Mouse (Mus musculus): Measurements from ENCODE around the gene Fank1. TPM values are rescaled to one million over a fixed set of nuclear protein-coding genes. Genes with fewer than 3 reads are reported as not detected.
A peak's percentile ranks its signal among the peaks of the same experiment; 100 is the strongest.

The Fank1 gene
- polyA plus RNA-seq, 1 experiment from 2014 or later: 0.24 TPM

DNA sequence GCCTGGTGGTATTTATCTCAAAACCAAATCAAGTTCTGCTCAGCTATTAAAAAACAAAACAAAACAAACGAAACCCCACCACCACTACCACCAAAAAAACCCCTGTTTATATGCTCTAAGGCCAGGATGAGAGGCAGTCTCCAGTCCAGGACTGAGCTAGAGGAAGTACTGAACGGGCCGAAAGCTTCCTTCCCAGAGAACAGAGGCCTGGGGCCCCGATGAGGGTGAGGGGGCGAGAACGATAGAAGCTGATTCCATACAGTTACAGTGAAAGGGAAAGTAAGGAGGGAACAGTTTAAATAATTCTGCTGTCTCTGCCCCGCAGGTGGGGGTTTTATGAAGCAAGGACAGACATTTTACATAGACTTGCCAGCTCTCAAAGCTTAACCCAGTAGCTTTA, 52.9 kb downstream of the Fank1 start:
- Histone ChIP-seq H3K4me3 (ENCODE audit: low read length) (no peak overlapping the region), H3K9me3 (ENCODE audit: control insufficient read depth, low read length) (no peaks in the 10 kb centered on the region), H3K36me3 (ENCODE audit: control insufficient read depth, insufficient read depth, low read length) (no peaks in the 10 kb centered on the region), H3K27ac (ENCODE audit: low read depth, low read length) (no peak overlapping the region), H3K9ac (ENCODE audit: low read depth, low read length) (no peak overlapping the region), H3K4me1 (ENCODE audit: control insufficient read depth, insufficient read depth, low read length) (no peaks in the 10 kb centered on the region), H3K4me2 (replicated peaks; ENCODE audit: low read depth, low read length) (no peak overlapping the region), H3K27me3 (ENCODE audit: control insufficient read depth, insufficient read depth, low read length) (no peaks in the 10 kb centered on the region)
- ATAC-seq (ENCODE audit: low FRiP score, low TSS enrichment): no peak
- WGBS: 48% methylated on average over 7 of the region's 7 CpGs

- no peaks in the 10 kb centered on the region for H3K27me3 ChIP-seq (ENCODE audit: control insufficient read depth, insufficient read depth, low read length)
- H3K36me3 ChIP-seq (ENCODE audit: control insufficient read depth, insufficient read depth, low read length): no peaks in the 10 kb centered on the region
- H3K4me1 ChIP-seq (ENCODE audit: control insufficient read depth, insufficient read depth, low read length): no peaks in the 10 kb centered on the region
- no peak overlapping the region for H3K9ac ChIP-seq (ENCODE audit: low read depth, low read length)
- no peak overlapping the region for H3K4me3 ChIP-seq (ENCODE audit: low read length)
- H3K27ac ChIP-seq (ENCODE audit: low read depth, low read length): no peak overlapping the region
- no peaks in the 10 kb centered on the region for H3K9me3 ChIP-seq (ENCODE audit: control insufficient read depth, low read length)
- no peak overlapping the region for H3K4me2 ChIP-seq (replicated peaks; ENCODE audit: low read depth, low read length)
- WGBS: 86% methylated on average over 4 of the region's 4 CpGs
- no peak for ATAC-seq (ENCODE audit: low FRiP score, low TSS enrichment)
Measured at GRCm38 (mm10) chr7:133839546-133839945, 62.9 kb downstream of the Fank1 start.

DNA sequence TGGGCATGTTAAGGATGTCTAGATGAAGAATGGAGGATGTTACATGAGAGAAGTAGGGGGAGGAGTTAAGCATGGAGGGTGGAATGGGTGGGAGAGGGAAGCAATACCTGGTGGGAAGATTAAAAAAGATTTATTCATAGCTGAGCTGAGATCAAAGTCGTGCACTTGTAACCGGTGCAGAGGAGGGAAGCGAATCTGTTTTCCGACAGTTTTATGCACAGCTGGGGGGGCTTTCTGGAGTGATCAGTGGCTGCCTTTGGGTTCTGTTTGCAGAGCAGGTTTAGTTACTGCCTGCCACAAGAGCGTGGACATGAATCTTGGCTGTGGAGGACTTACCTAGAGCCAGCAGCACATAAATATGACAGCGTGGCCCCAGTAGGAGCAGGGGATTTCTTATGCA, 65.4 kb downstream of the Fank1 start:
- H3K9ac ChIP-seq (ENCODE audit: low read depth, low read length): no peak overlapping the region
- peak; percentile 91 for ATAC-seq (ENCODE audit: low FRiP score, low TSS enrichment)
- H3K4me2 ChIP-seq (replicated peaks; ENCODE audit: low read depth, low read length): no peak overlapping the region
- H3K4me3 ChIP-seq (ENCODE audit: low read length): no peak overlapping the region
- H3K4me1 ChIP-seq (ENCODE audit: control insufficient read depth, insufficient read depth, low read length): no peaks in the 10 kb centered on the region
- H3K36me3 ChIP-seq (ENCODE audit: control insufficient read depth, insufficient read depth, low read length): no peaks in the 10 kb centered on the region
- no peaks in the 10 kb centered on the region for H3K27me3 ChIP-seq (ENCODE audit: control insufficient read depth, insufficient read depth, low read length)
- H3K27ac ChIP-seq (ENCODE audit: low read depth, low read length): no peak overlapping the region
- H3K9me3 ChIP-seq (ENCODE audit: control insufficient read depth, low read length): no peaks in the 10 kb centered on the region
- WGBS: 18% methylated on average over 6 of the region's 6 CpGs

DNA sequence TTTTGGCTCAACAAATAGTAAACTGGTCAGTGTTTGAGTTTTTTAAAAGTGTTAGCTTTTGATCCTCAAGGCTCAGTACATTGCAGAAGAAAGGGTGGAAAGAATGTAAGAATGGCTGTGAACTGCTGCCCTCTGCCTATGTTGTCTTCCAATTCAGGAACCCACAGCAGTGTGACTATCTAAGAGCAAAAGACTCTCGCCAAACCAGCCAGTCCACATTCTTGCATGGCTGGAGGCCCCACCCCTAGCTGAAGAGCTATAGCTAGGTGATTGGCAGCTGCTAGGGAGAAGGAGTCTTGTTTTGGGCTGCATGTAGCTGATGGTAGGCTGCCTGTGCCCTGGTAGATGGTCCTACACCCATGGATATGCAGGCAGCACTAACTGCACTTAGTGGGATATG, 70.5 kb downstream of the Fank1 start:
- WGBS: 35% methylated on average over 1 of the region's 1 CpGs
- Histone ChIP-seq H3K36me3 (ENCODE audit: control insufficient read depth, insufficient read depth, low read length) (no peaks in the 10 kb centered on the region), H3K4me1 (ENCODE audit: control insufficient read depth, insufficient read depth, low read length) (no peaks in the 10 kb centered on the region), H3K4me2 (replicated peaks; ENCODE audit: low read depth, low read length) (no peak overlapping the region), H3K27ac (ENCODE audit: low read depth, low read length) (no peak overlapping the region), H3K9ac (ENCODE audit: low read depth, low read length) (no peak overlapping the region), H3K9me3 (ENCODE audit: control insufficient read depth, low read length) (no peaks in the 10 kb centered on the region), H3K27me3 (ENCODE audit: control insufficient read depth, insufficient read depth, low read length) (no peaks in the 10 kb centered on the region), H3K4me3 (ENCODE audit: low read length) (no peak overlapping the region)
- no peak for ATAC-seq (ENCODE audit: low FRiP score, low TSS enrichment)

DNA sequence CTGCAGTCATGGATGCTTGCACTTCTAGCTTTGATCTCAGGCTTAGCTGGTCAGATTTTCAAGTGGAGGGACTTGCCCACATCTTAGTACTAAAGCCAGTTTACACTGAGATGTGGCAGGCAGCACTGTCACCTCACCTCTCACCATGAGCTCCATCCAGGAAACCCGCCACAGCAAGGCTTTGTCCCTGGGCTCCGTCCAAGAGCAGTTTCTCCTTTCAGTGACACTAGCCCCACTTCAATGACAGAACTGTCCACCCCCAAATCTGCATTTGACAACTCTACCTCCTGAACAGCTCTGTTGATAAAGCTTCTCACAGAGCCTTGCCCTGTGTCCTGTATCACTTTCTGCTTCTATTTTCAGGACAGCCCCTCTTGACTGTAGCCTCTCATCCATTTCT, 71.5 kb downstream of the Fank1 start:
- Histone ChIP-seq H3K4me1 (ENCODE audit: control insufficient read depth, insufficient read depth, low read length) (no peaks in the 10 kb centered on the region), H3K4me3 (ENCODE audit: low read length) (no peak overlapping the region), H3K27ac (ENCODE audit: low read depth, low read length) (no peak overlapping the region), H3K9ac (ENCODE audit: low read depth, low read length) (no peak overlapping the region), H3K27me3 (ENCODE audit: control insufficient read depth, insufficient read depth, low read length) (no peaks in the 10 kb centered on the region), H3K36me3 (ENCODE audit: control insufficient read depth, insufficient read depth, low read length) (no peaks in the 10 kb centered on the region), H3K4me2 (replicated peaks; ENCODE audit: low read depth, low read length) (no peak overlapping the region), H3K9me3 (ENCODE audit: control insufficient read depth, low read length) (no peaks in the 10 kb centered on the region)
- 69% methylated on average over 2 of the region's 2 CpGs for WGBS
- no peak for ATAC-seq (ENCODE audit: low FRiP score, low TSS enrichment)

GRCm38 (mm10) chr7:133850735-133851134, 74.1 kb downstream of the Fank1 start:
- Histone ChIP-seq H3K4me1 (ENCODE audit: control insufficient read depth, insufficient read depth, low read length) (no peaks in the 10 kb centered on the region), H3K27ac (ENCODE audit: low read depth, low read length) (no peak overlapping the region), H3K36me3 (ENCODE audit: control insufficient read depth, insufficient read depth, low read length) (no peaks in the 10 kb centered on the region), H3K9ac (ENCODE audit: low read depth, low read length) (no peak overlapping the region), H3K9me3 (ENCODE audit: control insufficient read depth, low read length) (no peaks in the 10 kb centered on the region), H3K4me3 (ENCODE audit: low read length) (no peak overlapping the region), H3K27me3 (ENCODE audit: control insufficient read depth, insufficient read depth, low read length) (no peaks in the 10 kb centered on the region), H3K4me2 (replicated peaks; ENCODE audit: low read depth, low read length) (no peak overlapping the region)
- no peak for ATAC-seq (ENCODE audit: low FRiP score, low TSS enrichment)

DNA sequence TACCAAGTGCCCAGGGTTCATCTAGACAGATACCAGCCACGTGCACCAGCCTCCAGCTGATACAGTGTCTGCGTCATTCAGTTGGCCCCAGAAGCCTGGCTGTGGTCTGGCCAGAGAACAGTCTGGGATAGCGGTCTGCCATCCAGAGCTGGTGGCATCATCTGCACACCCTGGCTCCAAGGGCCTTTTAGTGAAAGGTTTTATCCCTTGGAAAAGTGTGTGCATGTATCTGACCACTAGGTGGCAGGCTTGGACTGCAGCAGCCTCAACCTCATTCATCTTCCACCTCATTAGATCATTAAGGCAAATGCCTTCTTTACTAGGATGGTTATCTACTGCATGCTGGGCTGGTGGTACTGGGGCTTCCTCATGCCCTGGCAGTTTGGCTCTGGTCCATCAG, 79.6 kb downstream of the Fank1 start:
- H3K4me2 ChIP-seq (replicated peaks; ENCODE audit: low read depth, low read length): no peak overlapping the region
- ATAC-seq (ENCODE audit: low FRiP score, low TSS enrichment): peak; percentile 43
- WGBS: 34% methylated on average over 3 of the region's 3 CpGs

GRCm38 (mm10) chr7:133858506-133858905, 81.8 kb downstream of the Fank1 start:
- Histone ChIP-seq H3K9ac (ENCODE audit: low read depth, low read length) (no peak overlapping the region), H3K4me2 (replicated peaks; ENCODE audit: low read depth, low read length) (no peak overlapping the region), H3K4me3 (ENCODE audit: low read length) (no peak overlapping the region), H3K4me1 (ENCODE audit: control insufficient read depth, insufficient read depth, low read length) (no peaks in the 10 kb centered on the region), H3K36me3 (ENCODE audit: control insufficient read depth, insufficient read depth, low read length) (no peaks in the 10 kb centered on the region), H3K9me3 (ENCODE audit: control insufficient read depth, low read length) (no peaks in the 10 kb centered on the region), H3K27me3 (ENCODE audit: control insufficient read depth, insufficient read depth, low read length) (no peaks in the 10 kb centered on the region), H3K27ac (ENCODE audit: low read depth, low read length) (no peak overlapping the region)
- 90% methylated on average over 3 of the region's 3 CpGs for WGBS
- no peak for ATAC-seq (ENCODE audit: low FRiP score, low TSS enrichment)

More for the DNA sequence above, 79.6 kb downstream of the Fank1 start:
- Histone ChIP-seq H3K27me3 (ENCODE audit: control insufficient read depth, insufficient read depth, low read length) (no peaks in the 10 kb centered on the region), H3K9ac (ENCODE audit: low read depth, low read length) (no peak overlapping the region), H3K36me3 (ENCODE audit: control insufficient read depth, insufficient read depth, low read length) (no peaks in the 10 kb centered on the region), H3K27ac (ENCODE audit: low read depth, low read length) (no peak overlapping the region), H3K4me3 (ENCODE audit: low read length) (no peak overlapping the region), H3K4me1 (ENCODE audit: control insufficient read depth, insufficient read depth, low read length) (no peaks in the 10 kb centered on the region), H3K9me3 (ENCODE audit: control insufficient read depth, low read length) (no peaks in the 10 kb centered on the region)

GRCm38 (mm10) chr7:133859548-133859947, 82.9 kb downstream of the Fank1 start:
- H3K36me3 ChIP-seq (ENCODE audit: control insufficient read depth, insufficient read depth, low read length): no peaks in the 10 kb centered on the region
- no peak overlapping the region for H3K4me3 ChIP-seq (ENCODE audit: low read length)
- no peak overlapping the region for H3K27ac ChIP-seq (ENCODE audit: low read depth, low read length)
- no peak for ATAC-seq (ENCODE audit: low FRiP score, low TSS enrichment)
- H3K4me2 ChIP-seq (replicated peaks; ENCODE audit: low read depth, low read length): no peak overlapping the region
- H3K9me3 ChIP-seq (ENCODE audit: control insufficient read depth, low read length): no peaks in the 10 kb centered on the region
- 82% methylated on average over 4 of the region's 4 CpGs for WGBS
- no peak overlapping the region for H3K9ac ChIP-seq (ENCODE audit: low read depth, low read length)
- no peaks in the 10 kb centered on the region for H3K4me1 ChIP-seq (ENCODE audit: control insufficient read depth, insufficient read depth, low read length)
- H3K27me3 ChIP-seq (ENCODE audit: control insufficient read depth, insufficient read depth, low read length): no peaks in the 10 kb centered on the region

GRCm38 (mm10) chr7:133862233-133862632, 85.6 kb downstream of the Fank1 start:
- WGBS: 98% methylated on average over 6 of the region's 6 CpGs
- no peak for ATAC-seq (ENCODE audit: low FRiP score, low TSS enrichment)

More at GRCm38 (mm10) chr7:133862233-133862632, 85.6 kb downstream of the Fank1 start:
- Histone ChIP-seq H3K4me3 (ENCODE audit: low read length) (no peak overlapping the region), H3K27ac (ENCODE audit: low read depth, low read length) (no peak overlapping the region), H3K36me3 (ENCODE audit: control insufficient read depth, insufficient read depth, low read length) (no peaks in the 10 kb centered on the region), H3K9ac (ENCODE audit: low read depth, low read length) (no peak overlapping the region), H3K27me3 (ENCODE audit: control insufficient read depth, insufficient read depth, low read length) (no peaks in the 10 kb centered on the region), H3K4me2 (replicated peaks; ENCODE audit: low read depth, low read length) (no peak overlapping the region), H3K4me1 (ENCODE audit: control insufficient read depth, insufficient read depth, low read length) (no peaks in the 10 kb centered on the region), H3K9me3 (ENCODE audit: control insufficient read depth, low read length) (no peaks in the 10 kb centered on the region)
